Mouse (Mus musculus) cerebellum, adult 2 months (tissue): ENCODE measurements around the gene Fam8a1.

Source experiments
- CTCF ChIP-seq: fragments of 200-500 bp; IDR thresholded peaks from 2 replicates; pipeline ENCODE4 v1.5.1; 2011; ENCODE audit warnings: low read depth, mild to moderate bottlenecking, control low read depth, low read length, moderate library complexity, borderline replicate concordance; ENCODE audit not compliant: insufficient read depth
- POLR2A ChIP-seq: fragments of 200-500 bp; IDR thresholded peaks from 2 replicates; pipeline ENCODE4 v1.6.1; 2011; ENCODE audit warnings: low read length, control low read depth, borderline replicate concordance; ENCODE audit not compliant: insufficient read depth

- TF ChIP-seq CTCF, result no peak
- no peak for TF ChIP-seq POLR2A
Observed at GRCm38 (mm10) chr13:46701486-46701885, 32.2 kb downstream of the Fam8a1 start.
